Mouse (Mus musculus) liver, embryonic 16.5 days (tissue): ENCODE results near the gene Mad2l2. TPM values are rescaled to one million over a fixed set of nuclear protein-coding genes. Genes with fewer than 3 reads are reported as not detected.

Experiments
- ATAC-seq: fragments of 200-750 bp; cut with Nextera tagmentation; 2 replicates; pipeline ENCODE4 v1.8.0; 2017; ENCODE audit warnings: low read depth, mild to moderate bottlenecking, moderate number of reproducible peaks, moderate library complexity
- H3K27ac ChIP-seq: fragments of 300-500 bp; sonication (generic); 2 replicates; pipeline ENCODE4 v1.5.1; 2014; ENCODE audit warnings: mild to moderate bottlenecking, low read length
- H3K27me3 ChIP-seq: fragments of 300-500 bp; sonication (generic); 2 replicates; pipeline ENCODE4 v1.6.1; 2014; ENCODE audit warnings: low read depth, low read length, mixed read lengths; ENCODE audit not compliant: control insufficient read depth, insufficient read depth
- H3K36me3 ChIP-seq: fragments of 300-500 bp; sonication (generic); 2 replicates; pipeline ENCODE4 v1.6.1; 2014; ENCODE audit warnings: mild to moderate bottlenecking; ENCODE audit not compliant: control insufficient read depth, insufficient read depth
- H3K4me1 ChIP-seq: fragments of 300-500 bp; sonication (generic); 2 replicates; pipeline ENCODE4 v1.6.1; 2014; ENCODE audit warnings: low read depth, low read length, mixed read lengths; ENCODE audit not compliant: control insufficient read depth
- H3K4me2 ChIP-seq: fragments of 300-500 bp; sonication (generic); 2 replicates; pipeline ENCODE4 v1.6.1; 2014; ENCODE audit warnings: low read depth, low read length, mixed read lengths
- H3K4me3 ChIP-seq: fragments of 300-500 bp; sonication (generic); 2 replicates; pipeline ENCODE4 v1.5.1; 2014; ENCODE audit warnings: low read depth, mild to moderate bottlenecking, low read length
- H3K9ac ChIP-seq: fragments of 300-500 bp; sonication (generic); 2 replicates; pipeline ENCODE4 v1.6.1; 2014; ENCODE audit warnings: low read depth, low read length
- H3K9me3 ChIP-seq: fragments of 300-500 bp; sonication (generic); replicated peaks from 2 replicates; pipeline ENCODE4 v1.6.1; 2016; ENCODE audit warnings: low read length; ENCODE audit not compliant: control insufficient read depth
- WGBS: fragments of 180-500 bp; shearing (Covaris S2); extraction: QIAGEN DNeasy Blood & Tissue Kit; methylation state at CpG from one replicate; pipeline ENCODE4 v1.1.7; 2014; ENCODE audit not compliant: insufficient replicate concordance; 5-methylcytosine and 5-hydroxymethylcytosine counted together
- polyA plus RNA-seq: library from polyadenylated mRNA; unstranded; fragments of >200 nt; fragmentation: Nextera tagmentation; extraction: Ambion mirVana; gene quantifications from 2 replicates; pipeline ENCODE4 v1.2.1, GENCODE M21; 2015

Mad2l2 gene
- polyA plus RNA-seq, 1 experiment from 2014 or later = 12.4 TPM

- Histone ChIP-seq H3K4me3 (peak overlapping the region; percentile 65), H3K4me2 (peak overlapping the region; percentile 96), H3K27ac (no peak overlapping the region), H3K36me3 (no peaks in the 10 kb centered on the region), H3K9me3 (no peaks in the 10 kb centered on the region), H3K27me3 (peaks cover 57% of the 10 kb centered on the region), H3K9ac (no peak overlapping the region; the same call in 1 of the 2 replicates), H3K4me1 (peaks cover 19% of the 10 kb centered on the region)
- WGBS = 44% methylated on average over 27 of the region's 27 CpGs
- ATAC-seq = no peak
Observed at GRCm38 (mm10) chr4:148158436-148159348, 28.5 kb downstream of the Mad2l2 start.

DNA sequence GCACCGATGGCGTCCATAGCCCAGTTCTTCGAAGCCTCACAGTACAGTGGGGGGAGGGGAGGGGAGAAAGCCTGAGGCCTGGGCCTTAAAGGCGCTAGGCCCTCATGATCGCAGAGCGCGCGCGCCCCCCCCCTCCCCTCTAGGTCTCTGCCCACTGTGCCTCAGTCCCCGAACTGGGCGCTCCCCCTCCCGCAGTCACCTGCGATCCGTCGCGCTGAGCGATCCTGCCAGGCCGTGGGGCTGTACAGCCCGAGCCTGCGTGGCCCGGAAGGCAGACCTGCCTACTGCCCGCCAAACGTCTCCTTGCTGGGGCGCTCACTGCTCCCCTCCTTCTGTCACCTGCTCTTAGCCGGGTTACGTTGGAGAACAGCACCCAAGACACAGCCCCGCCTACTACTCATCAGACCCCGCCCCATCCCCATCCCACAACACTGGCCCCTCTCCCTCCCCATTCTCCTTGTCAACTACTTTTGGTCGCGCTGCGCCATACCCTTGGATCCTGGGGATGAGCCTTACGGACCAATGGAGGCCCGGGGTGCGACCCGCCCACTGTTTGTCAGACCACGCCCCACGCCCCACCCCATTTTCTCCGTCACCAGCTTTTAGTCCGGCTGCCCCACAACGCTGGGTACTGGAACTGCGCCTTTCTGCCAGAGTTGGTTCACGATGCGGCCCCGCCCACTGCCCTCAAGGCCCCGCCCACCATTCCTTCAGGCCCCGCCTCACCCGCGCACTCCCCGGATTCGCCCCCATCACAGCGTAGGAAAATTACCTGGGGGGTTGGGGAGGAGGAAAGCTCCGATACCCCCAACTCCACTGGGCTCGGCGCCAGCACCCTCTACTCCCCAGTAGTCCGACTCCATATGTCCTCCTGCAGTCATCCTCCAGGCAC lies 29.6 kb downstream of the Mad2l2 start:
- Histone ChIP-seq H3K4me2 (peak overlapping the region; percentile 96), H3K4me3 (peak overlapping the region; percentile 65), H3K9me3 (no peaks in the 10 kb centered on the region), H3K9ac (peak overlapping the region; percentile 63), H3K36me3 (no peaks in the 10 kb centered on the region), H3K27me3 (peaks cover 68% of the 10 kb centered on the region), H3K4me1 (peaks cover 19% of the 10 kb centered on the region), H3K27ac (no peak overlapping the region)
- WGBS = under 1% methylated on average over 49 of the region's 55 CpGs
- ATAC-seq = peak; percentile 86

DNA sequence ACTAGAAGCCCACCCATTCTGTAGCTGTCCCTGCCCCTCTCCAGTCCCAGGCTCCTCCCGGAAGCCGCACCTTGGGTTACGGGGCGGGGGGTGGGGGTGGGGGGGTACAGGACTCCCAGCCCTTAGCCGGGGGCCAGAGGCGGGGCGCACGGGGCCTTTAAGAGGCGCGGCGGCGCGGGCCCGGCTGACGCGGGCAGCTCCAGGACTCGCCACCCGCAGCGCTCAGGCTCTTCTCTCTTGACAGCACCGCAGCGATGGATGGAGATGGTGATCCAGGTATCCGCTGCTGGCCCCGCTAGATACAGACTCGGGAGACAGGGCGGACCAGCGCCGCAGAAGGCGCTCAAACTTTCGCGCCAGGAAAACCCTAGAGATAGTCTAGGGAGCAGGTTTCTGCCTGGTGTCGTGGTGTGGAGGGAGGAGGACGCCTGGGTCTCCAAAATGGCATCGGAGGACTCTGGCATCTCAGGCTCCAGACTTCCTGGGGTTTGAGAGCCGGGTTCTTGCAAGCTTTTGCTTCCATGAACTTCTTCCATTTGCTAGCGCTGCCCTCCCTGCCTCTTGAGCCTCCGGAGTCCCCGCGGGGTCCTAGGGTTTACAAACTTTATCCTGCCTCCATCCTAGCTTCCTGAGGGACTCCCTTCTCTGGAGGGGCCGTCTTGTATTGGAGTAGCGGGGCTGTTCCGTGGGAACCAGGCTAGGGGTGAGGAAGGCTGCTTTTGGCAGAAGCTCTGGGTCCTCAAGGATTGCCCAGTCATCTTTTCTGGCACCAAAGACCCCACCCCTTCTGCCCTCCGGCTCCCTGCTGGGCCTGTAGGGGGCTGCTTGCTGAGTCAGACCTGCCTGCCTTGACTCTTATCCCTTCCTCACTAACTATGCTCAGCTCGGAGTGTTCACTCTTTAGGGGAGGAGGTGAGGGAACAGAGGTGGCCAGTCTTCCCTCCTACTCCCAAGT lies 30.5 kb downstream of the Mad2l2 start, which contains the start of the genes Fbxo44 and Fbxo2:
Fbxo44 (minus strand) TSS at position 47 of the 955 bp plus-strand sequence.
Fbxo2 (plus strand) TSS at position 186 of the 955 bp plus-strand sequence.
- Histone ChIP-seq H3K36me3 (no peaks in the 10 kb centered on the region), H3K9me3 (no peaks in the 10 kb centered on the region), H3K9ac (peak within 1 kb of the TSS; percentile 63), H3K4me2 (peak within 1 kb of the TSS; percentile 96), H3K27ac (no peak within 1 kb of the TSS), H3K4me1 (peaks cover 19% of the 10 kb centered on the region), H3K4me3 (peak within 1 kb of the TSS; percentile 65), H3K27me3 (peaks cover 77% of the 10 kb centered on the region)
- WGBS = 1% methylated on average over 41 of the region's 43 CpGs
- peak; percentile 20; the same call in 1 of the 2 replicates for ATAC-seq

GRCm38 (mm10) chr4:148164002-148164439 lies 33.8 kb downstream of the Mad2l2 start:
- no peak overlapping the region for H3K27ac ChIP-seq
- H3K27me3 ChIP-seq = peaks cover 85% of the 10 kb centered on the region
- peak overlapping the region; percentile 17; the same call in 1 of the 2 replicates for H3K4me3 ChIP-seq
- WGBS = 2% methylated on average over 27 of the region's 29 CpGs
- no peak overlapping the region for H3K4me2 ChIP-seq
- peaks cover 17% of the 10 kb centered on the region for H3K4me1 ChIP-seq
- no peak overlapping the region for H3K9ac ChIP-seq
- ATAC-seq = peak; percentile 3; the same call in 1 of the 2 replicates
- no peaks in the 10 kb centered on the region for H3K36me3 ChIP-seq
- no peaks in the 10 kb centered on the region for H3K9me3 ChIP-seq

DNA sequence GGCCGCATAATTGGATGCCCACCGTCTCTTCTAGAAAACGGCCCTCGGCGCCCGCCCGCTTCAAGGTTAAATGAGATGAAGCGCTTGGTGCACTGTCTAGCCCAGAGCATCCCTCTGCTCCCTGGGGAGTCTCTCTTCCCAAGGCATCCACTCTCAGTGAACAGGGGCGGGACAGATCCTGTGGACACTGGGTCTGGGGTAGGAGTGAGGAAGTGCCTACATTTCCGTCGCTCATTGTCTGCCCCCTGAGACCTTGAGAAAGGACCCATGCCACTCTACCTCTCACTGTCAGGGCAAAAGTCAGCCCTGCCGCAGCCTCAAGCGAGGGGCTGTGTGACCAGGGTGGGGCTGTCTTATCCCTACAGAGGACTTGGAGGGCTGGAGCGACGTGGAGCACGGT lies 34.3 kb downstream of the Mad2l2 start:
- ATAC-seq = no peak
- Histone ChIP-seq H3K4me3 (no peak overlapping the region), H3K27ac (no peak overlapping the region), H3K4me1 (peaks cover 12% of the 10 kb centered on the region), H3K36me3 (no peaks in the 10 kb centered on the region), H3K4me2 (no peak overlapping the region), H3K9me3 (no peaks in the 10 kb centered on the region), H3K27me3 (peaks cover 82% of the 10 kb centered on the region), H3K9ac (no peak overlapping the region)
- 1% methylated on average over 16 of the region's 16 CpGs for WGBS

GRCm38 (mm10) chr4:148165551-148165950 lies 35.4 kb downstream of the Mad2l2 start:
- no peak overlapping the region for H3K4me2 ChIP-seq
- H3K36me3 ChIP-seq = no peaks in the 10 kb centered on the region
- H3K9me3 ChIP-seq = no peaks in the 10 kb centered on the region
- H3K4me1 ChIP-seq = peaks cover 1% of the 10 kb centered on the region
- no peak overlapping the region for H3K27ac ChIP-seq
- no peak overlapping the region for H3K4me3 ChIP-seq
- WGBS = 12% methylated on average over 17 of the region's 17 CpGs
- ATAC-seq = no peak
- H3K27me3 ChIP-seq = peaks cover 80% of the 10 kb centered on the region
- H3K9ac ChIP-seq = no peak overlapping the region

DNA sequence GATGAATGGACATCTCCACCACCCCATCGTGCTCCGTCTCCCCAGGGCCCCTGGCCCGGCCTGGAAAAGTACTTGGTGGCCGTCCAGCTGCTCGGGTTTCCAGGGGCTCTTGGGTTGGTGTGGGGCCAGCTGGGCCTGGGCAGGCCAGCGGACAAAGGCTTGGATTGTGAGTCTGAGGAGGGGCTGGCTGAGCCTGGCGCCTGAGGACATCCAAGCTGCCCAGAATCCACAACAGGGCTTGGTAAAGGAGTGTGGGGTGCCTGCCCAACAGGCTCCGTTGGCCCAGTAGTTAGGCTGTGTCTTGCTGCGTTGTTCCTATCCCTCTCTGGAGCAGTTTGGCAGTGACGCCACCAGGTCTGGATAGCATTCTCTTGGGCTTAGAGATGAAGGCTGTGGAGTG lies 36.2 kb downstream of the Mad2l2 start:
- Histone ChIP-seq H3K9me3 (no peaks in the 10 kb centered on the region), H3K27me3 (peaks cover 77% of the 10 kb centered on the region), H3K4me3 (no peak overlapping the region), H3K4me1 (no peaks in the 10 kb centered on the region), H3K27ac (no peak overlapping the region), H3K4me2 (no peak overlapping the region), H3K36me3 (no peaks in the 10 kb centered on the region), H3K9ac (no peak overlapping the region)
- no peak for ATAC-seq
- 13% methylated on average over 10 of the region's 10 CpGs for WGBS

DNA sequence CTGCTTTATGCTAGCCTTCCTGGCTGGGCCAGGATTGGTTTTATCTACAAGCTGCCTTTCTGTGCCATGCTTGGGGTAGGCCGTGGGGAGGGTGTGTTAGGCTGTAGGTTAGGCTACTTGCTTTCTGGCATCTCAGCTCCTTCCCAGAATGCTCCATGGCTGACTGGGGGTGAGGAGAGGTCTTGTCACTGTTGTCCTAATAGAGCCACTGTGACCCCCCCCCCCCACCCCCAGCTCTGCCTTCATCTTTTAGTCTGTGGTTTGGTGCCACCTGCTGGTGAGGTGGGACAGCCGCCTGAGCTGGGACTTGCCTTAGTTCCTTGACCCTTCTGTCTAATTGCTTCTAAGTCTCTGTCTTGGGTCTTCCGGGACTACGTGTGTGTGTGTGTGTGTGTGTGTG lies 36.8 kb downstream of the Mad2l2 start:
- H3K4me3 ChIP-seq = no peak overlapping the region
- H3K9me3 ChIP-seq = no peaks in the 10 kb centered on the region
- H3K4me2 ChIP-seq = no peak overlapping the region
- no peak for ATAC-seq
- WGBS = 21% methylated on average over 4 of the region's 4 CpGs
- no peaks in the 10 kb centered on the region for H3K4me1 ChIP-seq
- H3K9ac ChIP-seq = no peak overlapping the region
- H3K27ac ChIP-seq = no peak overlapping the region
- no peaks in the 10 kb centered on the region for H3K36me3 ChIP-seq
- peaks cover 77% of the 10 kb centered on the region for H3K27me3 ChIP-seq
